Mouse (Mus musculus) spleen, adult 2 months (tissue): ENCODE measurements around the gene Syt1. TPM values are rescaled to one million over a fixed set of nuclear protein-coding genes. Genes with fewer than 3 reads are reported as not detected.

Experiments used
- DNase-seq, 2 experiments: peaks; one replicate each; pipeline versions ENCODE4 v3.0.0 to v3.0.0-alpha.2; 2012 to 2021; ENCODE audit warnings: low spot score in 2 of 2, low read depth in 1 of 2
- H3K27ac ChIP-seq: fragments of 200-500 bp; 2 replicates; pipeline ENCODE4 v1.5.1; 2012; ENCODE audit warnings: low read length, inconsistent platforms; ENCODE audit not compliant: insufficient read depth
- H3K27me3 ChIP-seq: fragments of 200-500 bp; 2 replicates; pipeline ENCODE4 v1.6.1; 2012; ENCODE audit warnings: mild to moderate bottlenecking, moderate library complexity, low read length, inconsistent platforms; ENCODE audit not compliant: control insufficient read depth, insufficient read depth
- H3K36me3 ChIP-seq: fragments of 200-500 bp; 2 replicates; pipeline ENCODE4 v1.6.1; 2012; ENCODE audit warnings: mild to moderate bottlenecking, low read length, inconsistent platforms; ENCODE audit not compliant: control insufficient read depth, insufficient read depth
- H3K4me1 ChIP-seq: fragments of 200-500 bp; 2 replicates; pipeline ENCODE4 v1.6.1; 2011; ENCODE audit warnings: inconsistent platforms; ENCODE audit not compliant: control insufficient read depth, insufficient read depth, insufficient read length
- H3K4me3 ChIP-seq: fragments of 200-500 bp; 2 replicates; pipeline ENCODE4 v1.5.1; 2011; ENCODE audit warnings: mild to moderate bottlenecking, inconsistent platforms; ENCODE audit not compliant: insufficient read depth, insufficient read length; ENCODE audit errors: extremely low read depth
- CTCF ChIP-seq: fragments of 200-500 bp; IDR thresholded peaks from 2 replicates; pipeline ENCODE4 v1.5.1; 2011; ENCODE audit warnings: mild to moderate bottlenecking, inconsistent platforms; ENCODE audit not compliant: insufficient read depth, insufficient read length, insufficient replicate concordance; ENCODE audit errors: extremely low read depth
- POLR2A ChIP-seq: fragments of 200-500 bp; IDR thresholded peaks from 2 replicates; pipeline ENCODE4 v1.6.1; 2011; ENCODE audit warnings: low read depth, low read length, inconsistent platforms
- WGBS: fragments of 180-500 bp; shearing (Covaris S2); methylation state at CpG from one replicate; pipeline ENCODE4 v1.1.7; 2018; 5-methylcytosine and 5-hydroxymethylcytosine counted together
- polyA plus RNA-seq: library from polyadenylated mRNA; depleted of rRNA; stranded (reverse); fragments of >200 nt; gene quantifications from 2 replicates; pipeline ENCODE4 v1.2.3, GENCODE M21; 2012

Gene Syt1
- polyA plus RNA-seq, 1 experiment: 0.44 TPM

GRCm38 (mm10) chr10:108699946-108700345 lies 310.8 kb downstream of the Syt1 start, which contains the start of gene Gm5136:
Gm5136 (minus strand) TSS chr10:108700160.
- Histone ChIP-seq H3K27ac (no peak within 1 kb of the TSS), H3K4me1 (no peaks in the 10 kb centered on the region), H3K4me3 (no peak within 1 kb of the TSS), H3K36me3 (no peaks in the 10 kb centered on the region), H3K27me3 (no peaks in the 10 kb centered on the region)
- 87% methylated on average over 9 of the region's 9 CpGs for WGBS
- TF ChIP-seq CTCF: no peak
- TF ChIP-seq POLR2A: no peak
- DNase-seq: no peak

GRCm38 (mm10) chr10:108697062-108697461 lies 313.7 kb downstream of the Syt1 start:
- TF ChIP-seq CTCF (no peak), POLR2A (no peak)

GRCm38 (mm10) chr10:108690954-108691353 lies 319.8 kb downstream of the Syt1 start:
- TF ChIP-seq CTCF: no peak
- TF ChIP-seq POLR2A: no peak
- Histone ChIP-seq H3K27me3 (no peaks in the 10 kb centered on the region), H3K4me3 (no peak overlapping the region), H3K27ac (no peak overlapping the region), H3K4me1 (no peaks in the 10 kb centered on the region), H3K36me3 (no peaks in the 10 kb centered on the region)
- no peak for DNase-seq
- 77% methylated on average over 9 of the region's 9 CpGs for WGBS

More at GRCm38 (mm10) chr10:108697062-108697461, 313.7 kb downstream of the Syt1 start:
- WGBS: 70% methylated on average over 5 of the region's 5 CpGs
- Histone ChIP-seq H3K27me3 (no peaks in the 10 kb centered on the region), H3K36me3 (no peaks in the 10 kb centered on the region), H3K4me3 (no peak overlapping the region), H3K4me1 (no peaks in the 10 kb centered on the region), H3K27ac (no peak overlapping the region)
- no peak for DNase-seq

GRCm38 (mm10) chr10:108686696-108687095 lies 324.1 kb downstream of the Syt1 start:
- DNase-seq: no peak
- Histone ChIP-seq H3K36me3 (no peaks in the 10 kb centered on the region), H3K27ac (no peak overlapping the region), H3K4me3 (no peak overlapping the region), H3K27me3 (no peaks in the 10 kb centered on the region), H3K4me1 (no peaks in the 10 kb centered on the region)
- TF ChIP-seq POLR2A (no peak), CTCF (no peak)
- 83% methylated on average over 4 of the region's 4 CpGs for WGBS

GRCm38 (mm10) chr10:108679675-108680390 lies 330.9 kb downstream of the Syt1 start:
- 69% methylated on average over 14 of the region's 14 CpGs for WGBS
- DNase-seq: no peak
- no peaks in the 10 kb centered on the region for H3K27me3 ChIP-seq
- TF ChIP-seq POLR2A: no peak
- no peak for TF ChIP-seq CTCF
- no peak overlapping the region for H3K4me3 ChIP-seq
- H3K4me1 ChIP-seq: no peaks in the 10 kb centered on the region
- no peaks in the 10 kb centered on the region for H3K36me3 ChIP-seq
- H3K27ac ChIP-seq: no peak overlapping the region

- DNase-seq: no peak
- TF ChIP-seq POLR2A (no peak), CTCF (no peak)
- 91% methylated on average over 8 of the region's 8 CpGs for WGBS
- Histone ChIP-seq H3K27me3 (no peaks in the 10 kb centered on the region), H3K36me3 (no peaks in the 10 kb centered on the region), H3K4me3 (no peak overlapping the region), H3K4me1 (no peaks in the 10 kb centered on the region), H3K27ac (no peak overlapping the region)
Measured at GRCm38 (mm10) chr10:108677053-108677452, 333.7 kb downstream of the Syt1 start.

- no peaks in the 10 kb centered on the region for H3K27me3 ChIP-seq
- WGBS: 88% methylated on average over 3 of the region's 3 CpGs
- H3K4me3 ChIP-seq: no peak overlapping the region
Measured at GRCm38 (mm10) chr10:108668944-108669343, 341.8 kb downstream of the Syt1 start.

More at GRCm38 (mm10) chr10:108668944-108669343, 341.8 kb downstream of the Syt1 start:
- H3K27ac ChIP-seq: no peak overlapping the region
- no peaks in the 10 kb centered on the region for H3K4me1 ChIP-seq
- TF ChIP-seq POLR2A: no peak
- no peak for DNase-seq
- no peaks in the 10 kb centered on the region for H3K36me3 ChIP-seq
